Mouse (Mus musculus) midbrain, embryonic 14.5 days (tissue): Measurements from ENCODE around the gene Pde9a. TPM values are rescaled to one million over a fixed set of nuclear protein-coding genes. Genes with fewer than 3 reads are reported as not detected.
A peak's percentile ranks its signal among the peaks of the same experiment; 100 is the strongest.

Source experiments
- ATAC-seq: fragments of 200-750 bp; cut with Nextera tagmentation; 2 replicates; pipeline ENCODE4 v1.8.0; 2017; ENCODE audit warnings: moderate number of reproducible peaks, moderate library complexity; ENCODE audit not compliant: low FRiP score, low TSS enrichment
- DNase-seq: peaks from one replicate; pipeline ENCODE4 v3.0.0-alpha.2; 2015
- H3K27ac ChIP-seq: fragments of 300-500 bp; sonication (generic); replicated peaks from 2 replicates; pipeline ENCODE4 v1.5.1; 2014; ENCODE audit warnings: mild to moderate bottlenecking, low read depth, low read length, moderate library complexity
- H3K27me3 ChIP-seq: fragments of 300-500 bp; sonication (generic); 2 replicates; pipeline ENCODE4 v1.6.1; 2014; ENCODE audit warnings: low read length, control low read depth, mixed read lengths; ENCODE audit not compliant: control insufficient read depth, insufficient read depth
- H3K36me3 ChIP-seq: fragments of 300-500 bp; sonication (generic); 2 replicates; pipeline ENCODE4 v1.6.1; 2014; ENCODE audit warnings: low read length, control low read depth; ENCODE audit not compliant: control insufficient read depth, insufficient read depth
- H3K4me1 ChIP-seq: fragments of 300-500 bp; sonication (generic); 2 replicates; pipeline ENCODE4 v1.6.1; 2014; ENCODE audit warnings: mild to moderate bottlenecking, antibody characterized with exemption, low read length, control low read depth; ENCODE audit not compliant: control insufficient read depth, insufficient read depth
- H3K4me2 ChIP-seq: fragments of 300-500 bp; sonication (generic); 2 replicates; pipeline ENCODE4 v1.6.1; 2014; ENCODE audit warnings: mild to moderate bottlenecking, low read length, moderate library complexity
- H3K4me3 ChIP-seq: fragments of 300-500 bp; sonication (generic); replicated peaks from 2 replicates; pipeline ENCODE4 v1.5.1; 2014; ENCODE audit warnings: low read depth, low read length
- H3K9ac ChIP-seq: fragments of 300-500 bp; sonication (generic); replicated peaks from 2 replicates; pipeline ENCODE4 v1.6.1; 2014; ENCODE audit warnings: mild to moderate bottlenecking, low read length, moderate library complexity
- H3K9me3 ChIP-seq: fragments of 300-500 bp; sonication (generic); 2 replicates; pipeline ENCODE4 v1.6.1; 2016; ENCODE audit warnings: low read length, control low read depth, mixed read lengths; ENCODE audit not compliant: control insufficient read depth
- WGBS: fragments of 180-500 bp; shearing (Covaris S2); extraction: QIAGEN DNeasy Blood & Tissue Kit; methylation state at CpG from one replicate; pipeline ENCODE4 v1.1.7; 2014; 5-methylcytosine and 5-hydroxymethylcytosine counted together
- polyA plus RNA-seq: library from polyadenylated mRNA; unstranded; fragments of >200 nt; fragmentation: Nextera tagmentation; extraction: Ambion mirVana; gene quantifications from 2 replicates; pipeline ENCODE4 v1.2.1, GENCODE M21; 2014

The Pde9a gene
- polyA plus RNA-seq, 1 experiment from 2014 or later: 36.5 TPM

GRCm38 (mm10) chr17:31500416-31500815 lies 114.4 kb downstream of the Pde9a start:
- no peaks in the 10 kb centered on the region for H3K4me1 ChIP-seq
- no peak overlapping the region for H3K4me3 ChIP-seq
- 94% methylated on average over 8 of the region's 8 CpGs for WGBS
- H3K9ac ChIP-seq: no peak overlapping the region
- H3K36me3 ChIP-seq: peaks cover 92% of the 10 kb centered on the region
- no peak overlapping the region for H3K4me2 ChIP-seq
- H3K27me3 ChIP-seq: no peaks in the 10 kb centered on the region
- no peak overlapping the region for H3K27ac ChIP-seq
- H3K9me3 ChIP-seq: no peaks in the 10 kb centered on the region
- DNase-seq: no peak
- no peak for ATAC-seq

DNA sequence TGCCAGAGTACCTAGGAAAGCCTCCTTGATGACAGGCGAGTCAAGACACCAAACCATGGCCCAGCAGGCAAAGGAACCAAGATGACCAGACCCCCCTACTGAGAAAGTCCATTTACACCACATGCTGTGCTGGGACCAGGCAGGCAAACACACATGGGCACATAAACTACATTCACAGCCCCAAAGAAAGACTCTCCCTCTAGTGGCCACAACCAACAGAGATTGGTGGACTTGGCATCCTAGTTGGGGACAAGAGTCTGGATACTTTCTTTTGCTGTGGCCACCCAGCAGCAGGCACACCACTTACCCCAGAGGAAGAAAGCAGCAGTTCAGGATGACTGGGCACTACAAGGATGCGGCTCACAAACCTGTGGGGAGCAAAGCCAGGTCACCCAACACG lies 114.9 kb downstream of the Pde9a start:
- 96% methylated on average over 3 of the region's 3 CpGs for WGBS
- H3K9me3 ChIP-seq: no peaks in the 10 kb centered on the region
- DNase-seq (no peak), ATAC-seq (no peak)
- peaks cover 91% of the 10 kb centered on the region for H3K36me3 ChIP-seq
- H3K4me2 ChIP-seq: no peak overlapping the region
- no peaks in the 10 kb centered on the region for H3K27me3 ChIP-seq
- H3K4me1 ChIP-seq: no peaks in the 10 kb centered on the region
- no peak overlapping the region for H3K27ac ChIP-seq
- H3K4me3 ChIP-seq: no peak overlapping the region
- H3K9ac ChIP-seq: no peak overlapping the region

DNA sequence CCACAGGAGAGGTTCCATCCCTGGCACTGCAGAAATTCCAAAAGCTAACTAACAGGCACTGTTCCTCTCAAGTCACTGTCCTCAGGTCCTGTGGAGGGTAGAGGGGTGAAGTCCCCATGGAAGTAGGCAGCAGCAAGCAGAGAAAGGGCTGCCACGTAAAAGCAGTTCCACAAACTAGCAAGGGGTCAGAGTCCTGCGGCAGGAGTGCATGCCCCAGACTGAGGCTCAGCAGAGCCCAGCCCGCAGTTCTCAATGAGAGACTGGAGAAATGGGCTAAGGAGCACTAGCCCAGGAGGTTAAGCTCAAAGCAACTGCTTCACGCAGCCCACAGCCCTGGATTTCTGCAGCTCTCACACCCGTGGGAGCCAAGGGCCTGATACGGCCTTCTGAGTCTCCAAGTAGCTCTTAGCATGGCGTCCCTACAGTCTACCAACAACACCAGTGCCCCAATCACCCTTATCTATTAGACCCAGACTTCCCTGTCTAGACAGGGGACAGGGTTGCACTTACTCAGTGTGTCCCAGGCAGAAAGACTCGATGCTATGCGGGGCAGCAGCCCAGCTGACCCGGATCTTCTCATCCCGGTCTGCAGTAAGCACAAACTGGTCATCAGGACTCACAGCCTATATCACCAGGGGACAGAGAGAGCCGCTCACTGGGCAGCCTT lies 116.4 kb downstream of the Pde9a start:
- Histone ChIP-seq H3K27ac (no peak overlapping the region), H3K4me1 (no peaks in the 10 kb centered on the region), H3K9me3 (no peaks in the 10 kb centered on the region), H3K27me3 (no peaks in the 10 kb centered on the region), H3K4me2 (no peak overlapping the region), H3K36me3 (peaks cover 84% of the 10 kb centered on the region), H3K4me3 (no peak overlapping the region), H3K9ac (no peak overlapping the region)
- ATAC-seq: no peak
- no peak for DNase-seq
- 95% methylated on average over 12 of the region's 12 CpGs for WGBS

DNA sequence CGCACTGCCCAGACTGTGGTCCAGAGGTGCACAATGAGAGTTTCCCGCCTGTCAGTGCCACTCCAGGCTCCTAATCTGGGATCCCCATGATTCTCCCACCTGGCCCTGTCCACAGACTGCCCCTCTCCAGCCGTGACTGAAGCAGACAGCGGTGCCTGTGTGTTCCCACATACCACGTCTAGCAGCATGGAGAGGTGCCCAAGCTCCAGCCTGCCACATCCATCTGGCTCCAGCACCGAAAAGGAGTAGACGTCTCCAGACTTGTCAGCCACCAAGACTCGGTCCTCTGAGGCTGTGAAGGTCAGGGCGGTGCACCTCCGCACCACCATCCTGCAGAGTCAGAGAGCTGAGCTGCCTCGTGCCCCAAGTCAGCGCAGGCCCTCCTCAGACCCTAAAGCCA lies 117.3 kb downstream of the Pde9a start:
- peaks cover 83% of the 10 kb centered on the region for H3K36me3 ChIP-seq
- no peaks in the 10 kb centered on the region for H3K9me3 ChIP-seq
- WGBS: 97% methylated on average over 12 of the region's 12 CpGs

GRCm38 (mm10) chr17:31503936-31504335 lies 117.9 kb downstream of the Pde9a start:
- H3K27ac ChIP-seq: no peak overlapping the region
- 73% methylated on average over 2 of the region's 2 CpGs for WGBS
- no peaks in the 10 kb centered on the region for H3K27me3 ChIP-seq
- no peak overlapping the region for H3K4me2 ChIP-seq
- H3K9ac ChIP-seq: no peak overlapping the region
- H3K4me3 ChIP-seq: no peak overlapping the region
- no peaks in the 10 kb centered on the region for H3K4me1 ChIP-seq
- peaks cover 82% of the 10 kb centered on the region for H3K36me3 ChIP-seq
- DNase-seq (no peak), ATAC-seq (no peak)
- H3K9me3 ChIP-seq: no peaks in the 10 kb centered on the region

More for the DNA sequence above, 117.3 kb downstream of the Pde9a start:
- Histone ChIP-seq H3K27me3 (no peaks in the 10 kb centered on the region), H3K27ac (no peak overlapping the region), H3K4me1 (no peaks in the 10 kb centered on the region), H3K4me2 (no peak overlapping the region), H3K4me3 (no peak overlapping the region), H3K9ac (no peak overlapping the region)
- ATAC-seq: no peak
- no peak for DNase-seq

DNA sequence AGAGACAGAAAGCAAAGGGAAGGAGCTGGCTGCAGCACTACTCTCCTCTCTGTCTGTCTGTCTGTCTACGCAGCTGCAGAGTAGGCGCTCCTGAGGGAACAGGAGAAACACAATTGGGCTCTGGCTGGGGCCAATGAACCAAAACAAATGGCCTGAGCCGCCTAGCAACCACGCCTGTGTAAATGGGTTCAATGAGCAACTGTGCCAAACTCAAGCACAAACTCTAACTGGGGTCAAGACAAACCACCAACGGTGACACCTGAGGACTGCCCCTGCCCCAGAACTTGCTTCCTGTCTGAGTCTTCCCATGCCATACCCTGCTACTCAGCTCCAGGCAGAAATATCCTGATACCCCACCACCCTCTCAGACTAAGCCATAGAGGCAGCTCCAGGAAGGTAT lies 119.0 kb downstream of the Pde9a start:
- DNase-seq (no peak), ATAC-seq (no peak)
- no peak overlapping the region for H3K9ac ChIP-seq
- H3K9me3 ChIP-seq: no peaks in the 10 kb centered on the region
- H3K36me3 ChIP-seq: peaks cover 82% of the 10 kb centered on the region
- no peaks in the 10 kb centered on the region for H3K27me3 ChIP-seq
- no peak overlapping the region for H3K4me2 ChIP-seq
- H3K4me3 ChIP-seq: no peak overlapping the region
- H3K27ac ChIP-seq: no peak overlapping the region
- H3K4me1 ChIP-seq: no peaks in the 10 kb centered on the region
- 48% methylated on average over 5 of the region's 5 CpGs for WGBS

DNA sequence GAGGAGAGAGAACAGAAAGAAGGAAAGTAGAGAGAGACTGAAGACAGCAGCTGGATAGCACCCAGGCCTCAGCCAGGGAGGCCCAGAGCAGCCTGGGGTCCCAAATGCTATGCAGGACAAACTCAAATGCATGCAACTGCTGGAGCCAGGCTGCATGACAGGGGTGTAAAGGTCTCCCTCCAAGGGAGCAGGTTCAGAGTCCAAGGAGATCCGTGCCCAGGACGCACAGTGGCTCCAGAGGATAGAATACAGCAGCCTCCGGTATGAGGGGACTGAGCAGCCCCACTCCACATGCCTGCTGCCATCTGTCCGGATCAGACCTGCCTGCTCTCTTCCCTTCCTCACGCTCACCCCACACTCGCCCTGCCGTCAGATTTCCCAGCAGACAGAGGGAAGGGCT lies 120.3 kb downstream of the Pde9a start:
- Histone ChIP-seq H3K9ac (no peak overlapping the region), H3K27me3 (no peaks in the 10 kb centered on the region), H3K36me3 (peaks cover 72% of the 10 kb centered on the region), H3K27ac (no peak overlapping the region), H3K4me3 (no peak overlapping the region), H3K9me3 (no peaks in the 10 kb centered on the region), H3K4me1 (no peaks in the 10 kb centered on the region), H3K4me2 (no peak overlapping the region)
- no peak for DNase-seq
- 93% methylated on average over 7 of the region's 7 CpGs for WGBS
- no peak for ATAC-seq

DNA sequence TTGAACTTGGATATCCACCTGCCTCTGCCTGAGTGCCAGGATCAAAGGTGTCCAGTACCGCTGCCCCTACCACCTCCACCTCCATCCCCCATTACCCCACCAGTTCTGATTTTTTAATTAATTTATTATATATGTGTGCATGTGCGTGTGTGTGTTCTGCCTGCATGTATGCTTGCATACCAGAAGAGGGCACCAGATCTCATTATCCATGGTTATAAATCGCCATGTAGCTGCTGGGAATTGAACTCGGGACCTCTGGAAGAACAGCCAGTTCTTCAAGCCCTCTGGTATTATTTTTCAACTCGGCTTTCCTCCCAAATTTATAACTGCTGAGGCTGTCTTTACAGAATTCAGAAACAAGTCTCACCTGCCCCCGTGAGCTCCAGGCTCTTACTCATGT lies 124.9 kb downstream of the Pde9a start:
- Histone ChIP-seq H3K4me2 (peak overlapping the region; percentile 82), H3K27ac (no peak overlapping the region), H3K27me3 (no peaks in the 10 kb centered on the region), H3K9me3 (no peaks in the 10 kb centered on the region), H3K4me3 (peak overlapping the region; percentile 83; the same call in 1 of the 2 replicates), H3K4me1 (peaks cover 5% of the 10 kb centered on the region), H3K9ac (no peak overlapping the region), H3K36me3 (peaks cover 32% of the 10 kb centered on the region)
- WGBS: 98% methylated on average over 6 of the region's 6 CpGs
- DNase-seq (no peak), ATAC-seq (no peak)

- Histone ChIP-seq H3K9me3 (no peaks in the 10 kb centered on the region), H3K4me3 (peak overlapping the region; percentile 83), H3K36me3 (peaks cover 29% of the 10 kb centered on the region), H3K9ac (peak overlapping the region; percentile 45), H3K4me2 (peak overlapping the region; percentile 82), H3K4me1 (peaks cover 5% of the 10 kb centered on the region), H3K27ac (peak overlapping the region; percentile 85), H3K27me3 (no peaks in the 10 kb centered on the region)
- 0% methylated on average over 56 of the region's 56 CpGs for WGBS
- DNase-seq: peak; percentile 97
- peak; percentile 93 for ATAC-seq
Measured at GRCm38 (mm10) chr17:31511792-31512495, 125.9 kb downstream of the Pde9a start.
